Mouse (Mus musculus): ENCODE data around the gene Trmt10b. TPM values are rescaled to one million over a fixed set of nuclear protein-coding genes. Genes with fewer than 3 reads are reported as not detected.

Trmt10b gene
- total and polyA plus RNA-seq, 2 experiments from 2014 or later = 18.3 to 23.8 TPM

- ATAC-seq = no peak
- no peak for TF ChIP-seq CTCF (IDR thresholded peaks at IDR 0.05; ENCODE audit: low read depth)
These were observed 29.0 kb upstream of the Trmt10b start for GRCm38 (mm10) chr4:45267883-45268282.

GRCm38 (mm10) chr4:45271041-45271452 is 25.9 kb upstream of the Trmt10b start:
- Histone ChIP-seq H3K27me3 (ENCODE audit: insufficient read depth, low read length) (no peaks in the 10 kb centered on the region), H3K27ac (ENCODE audit: low read depth, low read length) (peak overlapping the region; percentile 23; the same call in 1 of the 2 replicates), H3K4me3 (ENCODE audit: low read depth, low read length) (no peak overlapping the region), H3K9me3 (ENCODE audit: low read length) (no peaks in the 10 kb centered on the region), H3K4me1 (ENCODE audit: insufficient read depth) (0 out of 2 replicates have a peak, but pooled peaks cover 3% of the 10 kb centered on the region), H3K36me3 (ENCODE audit: insufficient read depth) (no peaks in the 10 kb centered on the region), H3K4me2 (ENCODE audit: low read depth) (no peak overlapping the region), H3K9ac (no peak overlapping the region)
- no peak for TF ChIP-seq CTCF (IDR thresholded peaks at IDR 0.05; ENCODE audit: low read depth)
- peak; percentile 95 for ATAC-seq
- DNase-seq = peak; percentile 80
- 47% methylated on average over 10 of the region's 10 CpGs for WGBS

More at GRCm38 (mm10) chr4:45267883-45268282, 29.0 kb upstream of the Trmt10b start:
- Histone ChIP-seq H3K36me3 (ENCODE audit: insufficient read depth) (no peaks in the 10 kb centered on the region), H3K4me2 (ENCODE audit: low read depth) (no peak overlapping the region), H3K9ac (no peak overlapping the region), H3K27ac (ENCODE audit: low read depth, low read length) (no peak overlapping the region), H3K27me3 (ENCODE audit: insufficient read depth, low read length) (no peaks in the 10 kb centered on the region), H3K4me3 (ENCODE audit: low read depth, low read length) (no peak overlapping the region), H3K9me3 (ENCODE audit: low read length) (no peaks in the 10 kb centered on the region), H3K4me1 (ENCODE audit: insufficient read depth) (0 out of 2 replicates have a peak, but pooled peaks cover 3% of the 10 kb centered on the region)
- WGBS = 77% methylated on average over 3 of the region's 3 CpGs
- no peak for DNase-seq

GRCm38 (mm10) chr4:45275770-45276169 is 21.2 kb upstream of the Trmt10b start:
- WGBS = 89% methylated on average over 8 of the region's 8 CpGs
- DNase-seq (no peak), ATAC-seq (no peak)

GRCm38 (mm10) chr4:45279292-45279691 is 17.6 kb upstream of the Trmt10b start:
- H3K4me1 ChIP-seq (ENCODE audit: insufficient read depth) = no peaks in the 10 kb centered on the region
- H3K9ac ChIP-seq = no peak overlapping the region
- H3K4me2 ChIP-seq (ENCODE audit: low read depth) = no peak overlapping the region
- no peaks in the 10 kb centered on the region for H3K27me3 ChIP-seq (ENCODE audit: insufficient read depth, low read length)
- H3K4me3 ChIP-seq (ENCODE audit: low read depth, low read length) = no peak overlapping the region
- H3K27ac ChIP-seq (ENCODE audit: low read depth, low read length) = no peak overlapping the region
- H3K9me3 ChIP-seq (ENCODE audit: low read length) = no peaks in the 10 kb centered on the region
- peak; percentile 41 for TF ChIP-seq CTCF (IDR thresholded peaks at IDR 0.05; ENCODE audit: low read depth)
- ATAC-seq (peak; percentile 61), DNase-seq (no peak)
- WGBS = 61% methylated on average over 8 of the region's 8 CpGs
- H3K36me3 ChIP-seq (ENCODE audit: insufficient read depth) = no peaks in the 10 kb centered on the region

More at GRCm38 (mm10) chr4:45275770-45276169, 21.2 kb upstream of the Trmt10b start:
- Histone ChIP-seq H3K36me3 (ENCODE audit: insufficient read depth) (no peaks in the 10 kb centered on the region), H3K9me3 (ENCODE audit: low read length) (no peaks in the 10 kb centered on the region), H3K27ac (ENCODE audit: low read depth, low read length) (no peak overlapping the region), H3K9ac (no peak overlapping the region), H3K27me3 (ENCODE audit: insufficient read depth, low read length) (no peaks in the 10 kb centered on the region), H3K4me1 (ENCODE audit: insufficient read depth) (0 out of 2 replicates have a peak, but pooled peaks cover 3% of the 10 kb centered on the region), H3K4me2 (ENCODE audit: low read depth) (no peak overlapping the region), H3K4me3 (ENCODE audit: low read depth, low read length) (no peak overlapping the region)
- no peak for TF ChIP-seq CTCF (IDR thresholded peaks at IDR 0.05; ENCODE audit: low read depth)

GRCm38 (mm10) chr4:45279981-45280548 is 16.9 kb upstream of the Trmt10b start:
- ATAC-seq (peak; percentile 74), DNase-seq (peak; percentile 82)
- no peaks in the 10 kb centered on the region for H3K9me3 ChIP-seq (ENCODE audit: low read length)
- H3K4me3 ChIP-seq (ENCODE audit: low read depth, low read length) = no peak overlapping the region
- H3K4me2 ChIP-seq (ENCODE audit: low read depth) = no peak overlapping the region
- H3K36me3 ChIP-seq (ENCODE audit: insufficient read depth) = no peaks in the 10 kb centered on the region
- no peaks in the 10 kb centered on the region for H3K27me3 ChIP-seq (ENCODE audit: insufficient read depth, low read length)
- no peak overlapping the region for H3K9ac ChIP-seq
- H3K4me1 ChIP-seq (ENCODE audit: insufficient read depth) = no peaks in the 10 kb centered on the region
- no peak overlapping the region for H3K27ac ChIP-seq (ENCODE audit: low read depth, low read length)
- 20% methylated on average over 4 of the region's 4 CpGs for WGBS
- peak; percentile 98 for TF ChIP-seq CTCF (IDR thresholded peaks at IDR 0.05; ENCODE audit: low read depth)

GRCm38 (mm10) chr4:45286318-45286717 is 10.6 kb upstream of the Trmt10b start:
- no peaks in the 10 kb centered on the region for H3K9me3 ChIP-seq (ENCODE audit: low read length)
- no peak overlapping the region for H3K4me3 ChIP-seq (ENCODE audit: low read depth, low read length)
- H3K4me2 ChIP-seq (ENCODE audit: low read depth) = no peak overlapping the region
- TF ChIP-seq CTCF (IDR thresholded peaks at IDR 0.05; ENCODE audit: low read depth) = peak; percentile 68
- H3K36me3 ChIP-seq (ENCODE audit: insufficient read depth) = no peaks in the 10 kb centered on the region
- DNase-seq (peak; percentile 26), ATAC-seq (no peak)
- H3K27me3 ChIP-seq (ENCODE audit: insufficient read depth, low read length) = no peaks in the 10 kb centered on the region
- H3K27ac ChIP-seq (ENCODE audit: low read depth, low read length) = no peak overlapping the region
- H3K9ac ChIP-seq = no peak overlapping the region
- H3K4me1 ChIP-seq (ENCODE audit: insufficient read depth) = no peaks in the 10 kb centered on the region
- 50% methylated on average over 3 of the region's 3 CpGs for WGBS

GRCm38 (mm10) chr4:45287906-45288305 is 9.0 kb upstream of the Trmt10b start:
- no peak for TF ChIP-seq CTCF (IDR thresholded peaks at IDR 0.05; ENCODE audit: low read depth)
- no peak overlapping the region for H3K4me2 ChIP-seq (ENCODE audit: low read depth)
- WGBS = 76% methylated on average over 5 of the region's 5 CpGs
- H3K36me3 ChIP-seq (ENCODE audit: insufficient read depth) = no peaks in the 10 kb centered on the region
- no peak overlapping the region for H3K9ac ChIP-seq
- no peaks in the 10 kb centered on the region for H3K9me3 ChIP-seq (ENCODE audit: low read length)
- DNase-seq (no peak), ATAC-seq (no peak)
- no peaks in the 10 kb centered on the region for H3K27me3 ChIP-seq (ENCODE audit: insufficient read depth, low read length)
- no peaks in the 10 kb centered on the region for H3K4me1 ChIP-seq (ENCODE audit: insufficient read depth)
- no peak overlapping the region for H3K27ac ChIP-seq (ENCODE audit: low read depth, low read length)
- H3K4me3 ChIP-seq (ENCODE audit: low read depth, low read length) = no peak overlapping the region

Measured in forebrain, postnatal 0 days (tissue).